Mouse (Mus musculus): ENCODE results near the gene Srd5a2. TPM values are rescaled to one million over a fixed set of nuclear protein-coding genes. Genes with fewer than 3 reads are reported as not detected.

The Srd5a2 gene
- polyA plus RNA-seq, 1 experiment from 2014 or later = not detected

GRCm38 (mm10) chr17:74017649-74018048 is 30.1 kb downstream of the Srd5a2 start:
- no peak overlapping the region for H3K27ac ChIP-seq
- DNase-seq (ENCODE audit: low spot score) = no peak
- WGBS = 82% methylated on average over 1 of the region's 1 CpGs
- no peak overlapping the region for H3K4me3 ChIP-seq
- H3K9me3 ChIP-seq = no peaks in the 10 kb centered on the region
- no peaks in the 10 kb centered on the region for H3K27me3 ChIP-seq (ENCODE audit: insufficient read depth, poor library complexity, severe bottlenecking)
- H3K4me1 ChIP-seq = 0 out of 2 replicates have a peak, but pooled peaks cover 5% of the 10 kb centered on the region
- no peaks in the 10 kb centered on the region for H3K36me3 ChIP-seq

GRCm38 (mm10) chr17:74015128-74015527 is 32.6 kb downstream of the Srd5a2 start:
- H3K4me3 ChIP-seq = no peak overlapping the region
- H3K27ac ChIP-seq = no peak overlapping the region
- no peaks in the 10 kb centered on the region for H3K9me3 ChIP-seq
- no peaks in the 10 kb centered on the region for H3K4me1 ChIP-seq
- 81% methylated on average over 6 of the region's 6 CpGs for WGBS
- H3K36me3 ChIP-seq = no peaks in the 10 kb centered on the region
- no peak for DNase-seq (ENCODE audit: low spot score)
- no peaks in the 10 kb centered on the region for H3K27me3 ChIP-seq (ENCODE audit: insufficient read depth, poor library complexity, severe bottlenecking)

- Histone ChIP-seq H3K4me1 (no peaks in the 10 kb centered on the region), H3K36me3 (no peaks in the 10 kb centered on the region), H3K27ac (no peak overlapping the region), H3K27me3 (ENCODE audit: insufficient read depth, poor library complexity, severe bottlenecking) (no peaks in the 10 kb centered on the region), H3K4me3 (no peak overlapping the region), H3K9me3 (no peaks in the 10 kb centered on the region)
- DNase-seq (ENCODE audit: low spot score) = no peak
- WGBS = 74% methylated on average over 4 of the region's 4 CpGs
Observed at GRCm38 (mm10) chr17:74008680-74009079, 39.0 kb downstream of the Srd5a2 start.

- no peaks in the 10 kb centered on the region for H3K36me3 ChIP-seq
- no peaks in the 10 kb centered on the region for H3K4me1 ChIP-seq
- H3K9me3 ChIP-seq = no peaks in the 10 kb centered on the region
- 82% methylated on average over 8 of the region's 8 CpGs for WGBS
- no peak overlapping the region for H3K27ac ChIP-seq
- no peaks in the 10 kb centered on the region for H3K27me3 ChIP-seq (ENCODE audit: insufficient read depth, poor library complexity, severe bottlenecking)
- no peak for DNase-seq (ENCODE audit: low spot score)
- H3K4me3 ChIP-seq = no peak overlapping the region
Observed at GRCm38 (mm10) chr17:74007001-74007400, 40.7 kb downstream of the Srd5a2 start.

GRCm38 (mm10) chr17:74002396-74002795 is 45.3 kb downstream of the Srd5a2 start:
- H3K27ac ChIP-seq = no peak overlapping the region
- DNase-seq (ENCODE audit: low spot score) = no peak
- WGBS = 79% methylated on average over 2 of the region's 2 CpGs
- H3K4me1 ChIP-seq = no peaks in the 10 kb centered on the region
- no peak overlapping the region for H3K4me3 ChIP-seq
- H3K9me3 ChIP-seq = no peaks in the 10 kb centered on the region
- no peaks in the 10 kb centered on the region for H3K36me3 ChIP-seq
- no peaks in the 10 kb centered on the region for H3K27me3 ChIP-seq (ENCODE audit: insufficient read depth, poor library complexity, severe bottlenecking)

- no peaks in the 10 kb centered on the region for H3K27me3 ChIP-seq (ENCODE audit: insufficient read depth, poor library complexity, severe bottlenecking)
- no peak overlapping the region for H3K27ac ChIP-seq
- H3K36me3 ChIP-seq = no peaks in the 10 kb centered on the region
- H3K4me3 ChIP-seq = no peak overlapping the region
- H3K4me1 ChIP-seq = peaks cover 4% of the 10 kb centered on the region; the same call in 1 of the 2 replicates
- no peak for DNase-seq (ENCODE audit: low spot score)
- WGBS = 73% methylated on average over 13 of the region's 13 CpGs
- no peaks in the 10 kb centered on the region for H3K9me3 ChIP-seq
Observed at GRCm38 (mm10) chr17:73995907-73996645, 51.6 kb downstream of the Srd5a2 start.

GRCm38 (mm10) chr17:73991264-73991663 is 56.5 kb downstream of the Srd5a2 start:
- H3K4me1 ChIP-seq = peaks cover 4% of the 10 kb centered on the region; the same call in 1 of the 2 replicates
- DNase-seq (ENCODE audit: low spot score) = no peak
- no peak overlapping the region for H3K4me3 ChIP-seq
- WGBS = 83% methylated on average over 4 of the region's 4 CpGs
- no peaks in the 10 kb centered on the region for H3K27me3 ChIP-seq (ENCODE audit: insufficient read depth, poor library complexity, severe bottlenecking)
- no peak overlapping the region for H3K27ac ChIP-seq
- no peaks in the 10 kb centered on the region for H3K36me3 ChIP-seq
- H3K9me3 ChIP-seq = no peaks in the 10 kb centered on the region

GRCm38 (mm10) chr17:73986571-73986970 is 61.1 kb downstream of the Srd5a2 start:
- Histone ChIP-seq H3K36me3 (no peaks in the 10 kb centered on the region), H3K27ac (no peak overlapping the region), H3K27me3 (ENCODE audit: insufficient read depth, poor library complexity, severe bottlenecking) (0 out of 2 replicates have a peak, but pooled peaks cover 3% of the 10 kb centered on the region), H3K4me1 (0 out of 2 replicates have a peak, but pooled peaks cover 8% of the 10 kb centered on the region), H3K4me3 (no peak overlapping the region), H3K9me3 (no peaks in the 10 kb centered on the region)
- WGBS = 74% methylated on average over 2 of the region's 2 CpGs
- no peak for DNase-seq (ENCODE audit: low spot score)

- no peaks in the 10 kb centered on the region for H3K9me3 ChIP-seq
- H3K27me3 ChIP-seq (ENCODE audit: insufficient read depth, poor library complexity, severe bottlenecking) = 0 out of 2 replicates have a peak, but pooled peaks cover 3% of the 10 kb centered on the region
- H3K36me3 ChIP-seq = no peaks in the 10 kb centered on the region
- 83% methylated on average over 4 of the region's 4 CpGs for WGBS
- H3K27ac ChIP-seq = no peak overlapping the region
- H3K4me3 ChIP-seq = no peak overlapping the region
- H3K4me1 ChIP-seq = 0 out of 2 replicates have a peak, but pooled peaks cover 8% of the 10 kb centered on the region
- no peak for DNase-seq (ENCODE audit: low spot score)
Observed at GRCm38 (mm10) chr17:73985936-73986335, 61.8 kb downstream of the Srd5a2 start.

- Histone ChIP-seq H3K4me3 (no peak overlapping the region), H3K36me3 (no peaks in the 10 kb centered on the region), H3K9me3 (no peaks in the 10 kb centered on the region), H3K27me3 (ENCODE audit: insufficient read depth, poor library complexity, severe bottlenecking) (0 out of 2 replicates have a peak, but pooled peaks cover 3% of the 10 kb centered on the region), H3K27ac (no peak overlapping the region), H3K4me1 (0 out of 2 replicates have a peak, but pooled peaks cover 8% of the 10 kb centered on the region)
- whole genome bisulfite sequencing = 24% methylated on average over 4 of the region's 4 CpGs
- no peak for DNase-seq (ENCODE audit: low spot score)
Observed at GRCm38 (mm10) chr17:73984508-73984907, 63.2 kb downstream of the Srd5a2 start.

- H3K36me3 ChIP-seq = no peaks in the 10 kb centered on the region
- 65% methylated on average over 1 of the region's 1 CpGs for WGBS
- 0 out of 2 replicates have a peak, but pooled peaks cover 8% of the 10 kb centered on the region for H3K4me1 ChIP-seq
- no peak overlapping the region for H3K27ac ChIP-seq
- H3K9me3 ChIP-seq = no peaks in the 10 kb centered on the region
- H3K27me3 ChIP-seq (ENCODE audit: insufficient read depth, poor library complexity, severe bottlenecking) = 0 out of 2 replicates have a peak, but pooled peaks cover 3% of the 10 kb centered on the region
- no peak overlapping the region for H3K4me3 ChIP-seq
- DNase-seq (ENCODE audit: low spot score) = no peak
Observed at GRCm38 (mm10) chr17:73982871-73983270, 64.8 kb downstream of the Srd5a2 start.

- H3K36me3 ChIP-seq = no peaks in the 10 kb centered on the region
- H3K4me3 ChIP-seq = no peak overlapping the region
- no peaks in the 10 kb centered on the region for H3K4me1 ChIP-seq
- no peak overlapping the region for H3K27ac ChIP-seq
- no peaks in the 10 kb centered on the region for H3K27me3 ChIP-seq (ENCODE audit: insufficient read depth, poor library complexity, severe bottlenecking)
- DNase-seq (ENCODE audit: low spot score) = no peak
- no peaks in the 10 kb centered on the region for H3K9me3 ChIP-seq
Observed at GRCm38 (mm10) chr17:73976066-73976465, 71.7 kb downstream of the Srd5a2 start.

GRCm38 (mm10) chr17:73972648-73973047 is 75.1 kb downstream of the Srd5a2 start:
- Histone ChIP-seq H3K4me1 (0 out of 2 replicates have a peak, but pooled peaks cover 8% of the 10 kb centered on the region), H3K36me3 (no peaks in the 10 kb centered on the region), H3K4me3 (no peak overlapping the region), H3K27me3 (ENCODE audit: insufficient read depth, poor library complexity, severe bottlenecking) (no peaks in the 10 kb centered on the region), H3K9me3 (no peaks in the 10 kb centered on the region), H3K27ac (no peak overlapping the region)
- 82% methylated on average over 11 of the region's 11 CpGs for WGBS
- DNase-seq (ENCODE audit: low spot score) = no peak

Data from heart, embryonic 10.5 days (tissue).